Mouse (Mus musculus) yolk sac, embryonic 10.5 days (tissue): ENCODE measurements at regions not wholly inside any gene's neighbourhood (a gene's known extent, or its start where the extent isn't known, plus 50 kb on each side); places are given as distances from the start of the nearest gene placed in this dataset.

Source experiments
- DNase-seq: peaks from one replicate; pipeline ENCODE4 v3.0.0-alpha.2; 2017; ENCODE audit warnings: low spot score

GRCm38 (mm10) chr8:116375758-116376157 lies 129.0 kb upstream of the Dynlrb2 start:
- DNase-seq: no peak

- DNase-seq: no peak
These were observed 131.7 kb upstream of the Dynlrb2 start for GRCm38 (mm10) chr8:116373063-116373462.

- DNase-seq: no peak
These were observed 132.2 kb upstream of the Dynlrb2 start for GRCm38 (mm10) chr8:116372574-116372973.

- DNase-seq: no peak
These were observed 132.7 kb upstream of the Dynlrb2 start for GRCm38 (mm10) chr8:116372056-116372455.

GRCm38 (mm10) chr8:116367491-116367890 lies 137.3 kb upstream of the Dynlrb2 start:
- DNase-seq: no peak

GRCm38 (mm10) chr8:116366706-116367105 lies 138.1 kb upstream of the Dynlrb2 start:
- no peak for DNase-seq

- DNase-seq: no peak
These were observed 140.0 kb upstream of the Dynlrb2 start for GRCm38 (mm10) chr8:116364751-116365150.

- DNase-seq: peak; percentile 11
These were observed 140.6 kb upstream of the Dynlrb2 start for GRCm38 (mm10) chr8:116364172-116364571.

- DNase-seq: no peak
These were observed 142.4 kb upstream of the Dynlrb2 start for GRCm38 (mm10) chr8:116362351-116362750.

- no peak for DNase-seq
These were observed 145.0 kb upstream of the Dynlrb2 start for GRCm38 (mm10) chr8:116359761-116360160.

GRCm38 (mm10) chr8:116354756-116355155 lies 150.0 kb upstream of the Dynlrb2 start:
- no peak for DNase-seq

- DNase-seq: peak; percentile 24
These were observed 150.9 kb upstream of the Dynlrb2 start for GRCm38 (mm10) chr8:116353911-116354310.

GRCm38 (mm10) chr8:116352635-116353034 lies 152.1 kb upstream of the Dynlrb2 start:
- no peak for DNase-seq

GRCm38 (mm10) chr8:116348971-116349370 lies 155.8 kb upstream of the Dynlrb2 start:
- no peak for DNase-seq

GRCm38 (mm10) chr8:116346990-116347389 lies 157.8 kb upstream of the Dynlrb2 start:
- DNase-seq: peak; percentile 28

GRCm38 (mm10) chr8:116344590-116345222 lies 160.1 kb upstream of the Dynlrb2 start:
- no peak for DNase-seq

GRCm38 (mm10) chr8:116343534-116343933 lies 161.2 kb upstream of the Dynlrb2 start:
- no peak for DNase-seq

GRCm38 (mm10) chr8:116334772-116335171 lies 170.0 kb upstream of the Dynlrb2 start:
- no peak for DNase-seq

GRCm38 (mm10) chr8:116334101-116334500 lies 170.7 kb upstream of the Dynlrb2 start:
- no peak for DNase-seq

- no peak for DNase-seq
These were observed 184.6 kb upstream of the Dynlrb2 start for GRCm38 (mm10) chr8:116320014-116320680.

GRCm38 (mm10) chr8:116315410-116315809 lies 189.4 kb upstream of the Dynlrb2 start:
- DNase-seq: no peak

GRCm38 (mm10) chr8:116314429-116315092 lies 190.2 kb upstream of the Dynlrb2 start:
- no peak for DNase-seq

- no peak for DNase-seq
These were observed 205.9 kb upstream of the Dynlrb2 start for GRCm38 (mm10) chr8:116298891-116299290.
